Mouse (Mus musculus): Measurements from ENCODE around the gene Zkscan1. TPM values are rescaled to one million over a fixed set of nuclear protein-coding genes. Genes with fewer than 3 reads are reported as not detected.
A peak's percentile ranks its signal among the peaks of the same experiment; 100 is the strongest.

The Zkscan1 gene
- total RNA-seq, 2 experiments from 2014 or later = 12.6 to 16.7 TPM

DNA sequence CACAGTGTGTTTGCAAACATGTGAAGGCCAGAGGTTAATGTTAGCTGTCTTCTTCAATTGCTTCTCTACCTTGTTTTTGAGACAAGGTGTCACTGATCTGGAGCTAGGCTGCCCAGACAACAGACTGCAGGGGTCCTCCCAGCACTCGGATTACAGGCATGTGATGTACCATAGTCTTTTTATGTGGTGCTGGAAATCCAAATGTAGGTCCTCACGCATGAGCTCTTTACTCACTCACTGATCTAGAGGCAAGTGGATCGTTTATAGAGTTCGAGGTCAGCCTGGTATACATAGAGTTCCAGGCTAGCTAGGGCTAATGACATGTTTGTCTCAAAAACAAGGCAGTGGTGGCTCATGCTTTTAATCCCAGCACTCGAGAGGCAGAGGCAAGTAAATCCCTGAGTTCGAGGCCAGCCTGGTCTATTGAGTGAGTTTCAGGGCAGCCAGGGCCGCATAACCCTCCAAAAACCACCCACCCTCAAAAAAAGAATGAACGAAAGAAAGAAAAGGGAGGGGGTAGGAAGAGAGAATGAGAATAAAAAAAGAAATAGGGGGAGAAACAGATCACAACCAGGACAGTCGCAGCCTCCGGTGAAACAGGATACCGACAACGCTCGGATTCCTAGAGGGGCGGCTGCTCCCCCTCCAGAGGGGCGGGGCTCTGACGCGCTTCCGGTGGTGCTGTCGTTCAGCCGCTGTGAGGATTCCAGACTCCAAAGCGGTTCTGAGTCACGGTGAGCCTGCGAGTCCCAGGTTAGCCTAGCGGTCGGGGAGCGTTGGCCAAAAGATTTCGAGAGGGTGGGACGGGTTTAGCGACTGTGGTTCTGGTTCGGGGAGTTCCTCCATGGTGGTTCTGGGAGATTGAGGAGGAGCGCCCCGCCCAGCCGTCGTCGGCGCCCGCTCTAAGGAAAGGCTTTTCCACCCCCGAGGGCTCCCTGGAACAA lies 31.6 kb downstream of the Zkscan1 start, which contains the start of gene Zscan21:
Gene Zscan21 (plus strand): TSS at position 649 of the 944 bp plus-strand sequence.
- peak; percentile 99 for ATAC-seq (replicated peaks; ENCODE audit: low FRiP score, poor library complexity, severe bottlenecking)

GRCm38 (mm10) chr5:138117199-138118015 lies 32.5 kb downstream of the Zkscan1 start:
- peak; percentile 39; the same call in 1 of the 2 replicates for ATAC-seq (replicated peaks; ENCODE audit: low FRiP score, poor library complexity, severe bottlenecking)

DNA sequence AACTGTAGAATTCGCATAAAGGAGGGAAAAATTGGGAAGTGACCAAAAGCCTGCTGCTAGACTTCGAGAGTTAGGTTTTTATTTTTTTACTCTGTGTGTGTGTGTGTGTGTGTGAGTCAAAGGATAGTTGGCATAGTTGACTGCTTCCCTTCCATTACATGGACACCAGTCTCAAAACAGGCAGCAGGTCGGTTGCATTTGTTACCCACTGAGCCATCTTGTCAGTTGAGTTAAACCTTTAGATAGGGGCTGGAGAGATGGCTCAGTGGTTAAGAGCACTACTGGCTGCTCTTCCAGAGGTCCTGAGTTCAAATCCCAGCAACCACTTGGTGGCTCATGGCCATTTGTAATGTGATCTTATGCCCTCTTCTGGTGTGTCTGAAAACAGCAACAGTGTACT lies 33.2 kb downstream of the Zkscan1 start:
- ATAC-seq (replicated peaks; ENCODE audit: low FRiP score, poor library complexity, severe bottlenecking) = no peak

DNA sequence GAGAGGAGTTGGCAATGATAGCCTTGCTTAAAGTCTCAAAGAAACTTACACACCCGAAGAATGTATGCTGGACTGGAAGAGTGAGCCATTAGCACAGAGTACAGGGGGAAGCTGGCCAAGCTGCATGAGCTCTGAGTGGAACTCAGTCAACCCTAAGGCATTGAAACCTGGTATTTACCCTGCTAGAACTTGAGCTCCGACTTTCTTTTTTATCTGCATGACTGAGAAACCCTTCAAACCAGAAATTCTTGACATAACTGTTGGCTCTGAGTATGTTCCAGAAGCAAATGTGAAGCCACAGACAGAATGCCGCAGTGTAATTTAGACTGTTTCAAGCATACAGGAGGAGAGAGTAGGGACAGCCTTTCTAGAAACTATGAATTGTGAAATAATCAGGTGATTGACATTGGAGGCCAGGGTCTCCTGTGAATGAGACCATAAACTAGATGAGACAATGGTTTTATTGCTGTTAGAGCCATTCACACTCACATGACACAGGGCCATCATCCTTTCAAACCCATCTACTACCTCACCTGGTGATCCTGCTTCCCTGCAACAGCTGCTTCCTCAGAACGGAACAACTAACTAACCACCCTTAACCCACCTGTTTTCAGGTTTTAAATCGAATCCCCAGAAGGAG lies 47.7 kb downstream of the Zkscan1 start:
- no peak for ATAC-seq (replicated peaks; ENCODE audit: low FRiP score, poor library complexity, severe bottlenecking)

DNA sequence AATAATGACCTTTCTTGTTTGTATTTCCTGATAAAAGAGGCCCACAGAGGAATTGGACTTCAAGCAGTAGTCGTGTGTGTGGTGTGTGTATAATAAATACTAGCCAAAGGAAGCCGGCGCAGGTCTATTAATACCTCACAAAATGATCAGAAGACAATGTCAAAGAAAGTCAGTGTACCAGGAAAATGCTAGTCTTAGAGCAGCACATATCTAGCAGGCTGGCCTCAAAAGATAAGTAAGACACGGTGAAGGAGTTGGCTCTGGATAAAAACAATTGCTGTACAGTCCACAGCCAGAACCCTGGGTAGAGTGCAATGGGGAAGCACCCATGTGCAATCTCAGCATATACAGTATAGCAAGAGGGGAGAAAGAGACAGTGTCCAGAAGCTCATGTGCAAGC lies 52.4 kb downstream of the Zkscan1 start:
- ATAC-seq (replicated peaks; ENCODE audit: low FRiP score, poor library complexity, severe bottlenecking) = 0 out of 2 replicates have a peak, but pooled peaks have one; percentile 40

DNA sequence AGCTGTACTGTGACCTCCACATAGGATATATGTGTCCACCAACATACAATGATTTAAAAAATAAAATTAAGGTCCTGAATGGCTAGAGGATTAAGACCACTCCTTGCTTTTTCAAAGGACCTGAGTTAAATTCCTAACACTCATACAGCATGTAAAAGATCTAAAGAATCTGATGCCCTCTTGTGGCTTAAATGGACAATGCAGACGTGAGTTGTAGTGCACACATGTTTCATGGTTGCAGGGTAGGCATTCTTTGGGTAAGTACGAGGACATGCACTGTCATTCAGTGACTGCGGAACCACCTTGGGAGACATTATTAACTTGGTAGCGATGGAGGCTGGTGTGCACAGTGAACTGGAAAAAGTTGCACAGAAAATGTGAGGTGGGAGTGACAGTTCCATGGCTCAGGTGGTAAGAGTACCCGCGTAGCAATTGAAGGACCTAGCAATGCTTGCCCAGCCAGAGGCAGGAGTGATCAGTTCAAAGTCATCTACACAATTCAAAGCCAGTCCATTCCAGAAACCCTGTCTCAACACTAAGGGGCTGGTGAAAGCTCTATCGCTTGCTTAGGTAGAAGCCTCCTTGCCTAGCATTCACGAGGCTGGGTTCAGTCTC lies 53.2 kb downstream of the Zkscan1 start:
- ATAC-seq (replicated peaks; ENCODE audit: low FRiP score, poor library complexity, severe bottlenecking) = peak; percentile 80

- no peak for ATAC-seq (replicated peaks; ENCODE audit: low FRiP score, poor library complexity, severe bottlenecking)
Observed at GRCm38 (mm10) chr5:138138585-138138984, 53.7 kb downstream of the Zkscan1 start.

DNA sequence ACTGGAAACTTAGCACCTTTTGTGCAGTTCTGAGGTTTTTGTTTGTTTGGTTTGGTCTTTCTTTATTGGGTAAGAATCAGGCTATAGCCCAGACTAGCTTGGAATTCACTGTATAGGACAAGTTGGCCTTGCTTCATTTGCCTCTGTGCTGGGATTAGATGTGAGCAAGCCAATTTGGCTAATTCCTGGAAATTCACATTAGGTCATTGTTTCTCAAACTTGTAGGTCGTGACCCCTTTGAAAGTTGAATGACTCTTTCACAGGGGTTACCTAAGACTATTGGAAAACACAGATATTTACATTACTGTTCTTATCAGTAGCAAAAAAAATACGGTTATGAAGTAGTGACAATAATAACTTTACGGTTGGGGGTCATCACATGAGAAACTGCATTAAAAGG lies 69.5 kb downstream of the Zkscan1 start:
- ATAC-seq (replicated peaks; ENCODE audit: low FRiP score, poor library complexity, severe bottlenecking) = no peak

DNA sequence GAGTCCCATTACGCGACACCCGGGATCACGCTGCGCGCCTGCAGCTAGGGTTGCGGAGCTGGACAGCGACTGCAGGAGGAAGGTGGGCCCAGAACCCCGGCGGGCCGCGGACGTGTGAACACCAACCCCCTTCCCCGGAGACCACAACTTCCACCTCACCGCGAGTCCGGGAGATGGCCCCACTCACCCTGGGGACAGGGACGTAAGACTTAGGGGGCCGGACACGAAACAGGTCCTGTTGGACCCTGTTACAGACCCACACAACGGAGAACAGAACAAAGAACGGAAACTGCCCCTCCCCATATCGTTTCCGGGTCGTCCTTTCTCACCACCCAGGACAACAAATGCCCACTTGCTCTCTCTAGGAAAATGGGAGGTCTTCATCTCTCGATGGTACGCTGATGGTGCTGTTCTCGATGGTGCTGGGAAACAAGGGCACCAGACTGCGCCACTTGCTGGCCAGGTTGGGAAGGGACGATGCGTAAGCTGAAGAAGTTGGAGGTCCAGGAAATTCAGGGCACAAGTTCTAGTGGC lies 70.6 kb downstream of the Zkscan1 start, which contains the start of gene Zfp113:
Gene Zfp113 (minus strand): TSS at position 302 of the 534 bp plus-strand sequence.
- peak; percentile 95 for ATAC-seq (replicated peaks; ENCODE audit: low FRiP score, poor library complexity, severe bottlenecking)

Other genes starting within 250 kb of the Zkscan1 start
- 9.2 and 35.7 TPM in 2 replicates for gene Pilra, start 248.8 kb upstream of the Zkscan1 start, total RNA-seq (2015; ENCODE audit: low replicate concordance)
- gene Pilra, start 248.8 kb upstream of the Zkscan1 start, total RNA-seq (2017; ENCODE audit: low replicate concordance) = 10.5 and 14.4 TPM in 2 replicates
- 21.4 and 55.1 TPM in 2 replicates for gene Pilrb1, start 227.0 kb upstream of the Zkscan1 start, total RNA-seq (2015; ENCODE audit: low replicate concordance)
- gene Pilrb1, start 227.0 kb upstream of the Zkscan1 start, total RNA-seq (2017; ENCODE audit: low replicate concordance) = 4.1 and 15.1 TPM in 2 replicates
- 53.2 and 56.9 TPM in 2 replicates for gene Pilrb2, start 213.3 kb upstream of the Zkscan1 start, total RNA-seq (2015; ENCODE audit: low replicate concordance)
- 4.0 and 17.1 TPM in 2 replicates for gene Pilrb2, start 213.3 kb upstream of the Zkscan1 start, total RNA-seq (2017; ENCODE audit: low replicate concordance)
- not detected in 2 replicates for gene Cyp3a13, start 163.5 kb upstream of the Zkscan1 start, total RNA-seq (2015; ENCODE audit: low replicate concordance)
- not detected in 2 replicates for gene Cyp3a13, start 163.5 kb upstream of the Zkscan1 start, total RNA-seq (2017; ENCODE audit: low replicate concordance)
- gene Gjc3, start 122.0 kb upstream of the Zkscan1 start, total RNA-seq (2015; ENCODE audit: low replicate concordance) = not detected in 2 replicates
- not detected in 2 replicates for gene Gjc3, start 122.0 kb upstream of the Zkscan1 start, total RNA-seq (2017; ENCODE audit: low replicate concordance)
- gene Azgp1, start 103.6 kb upstream of the Zkscan1 start, total RNA-seq (2015; ENCODE audit: low replicate concordance) = not detected in 2 replicates
- not detected in 2 replicates for gene Azgp1, start 103.6 kb upstream of the Zkscan1 start, total RNA-seq (2017; ENCODE audit: low replicate concordance)
- not detected in 2 replicates for gene Smok3a, start 63.8 kb upstream of the Zkscan1 start, total RNA-seq (2015; ENCODE audit: low replicate concordance)
- not detected in 2 replicates for gene Smok3a, start 63.8 kb upstream of the Zkscan1 start, total RNA-seq (2017; ENCODE audit: low replicate concordance)
- gene Smok3b, start 63.7 kb upstream of the Zkscan1 start, total RNA-seq (2015; ENCODE audit: low replicate concordance) = not detected in 2 replicates
- not detected in 2 replicates for gene Smok3b, start 63.7 kb upstream of the Zkscan1 start, total RNA-seq (2017; ENCODE audit: low replicate concordance)
- gene Smok3c, start 31.9 kb upstream of the Zkscan1 start, total RNA-seq (2015; ENCODE audit: low replicate concordance) = not detected in 2 replicates
- gene Smok3c, start 31.9 kb upstream of the Zkscan1 start, total RNA-seq (2017; ENCODE audit: low replicate concordance) = not detected in 2 replicates
- gene Zscan21, start 31.8 kb downstream of the Zkscan1 start, total RNA-seq (2015; ENCODE audit: low replicate concordance) = 14.7 and 16.6 TPM in 2 replicates
- 5.7 and 12.6 TPM in 2 replicates for gene Zscan21, start 31.8 kb downstream of the Zkscan1 start, total RNA-seq (2017; ENCODE audit: low replicate concordance)
- gene Zfp113, start 70.7 kb downstream of the Zkscan1 start, total RNA-seq (2015; ENCODE audit: low replicate concordance) = 3.4 and 8.6 TPM in 2 replicates
- 2.0 and 4.1 TPM in 2 replicates for gene Zfp113, start 70.7 kb downstream of the Zkscan1 start, total RNA-seq (2017; ENCODE audit: low replicate concordance)
- 34.2 and 54.1 TPM in 2 replicates for gene Cops6, start 76.0 kb downstream of the Zkscan1 start, total RNA-seq (2015; ENCODE audit: low replicate concordance)
- 10.1 and 22.2 TPM in 2 replicates for gene Cops6, start 76.0 kb downstream of the Zkscan1 start, total RNA-seq (2017; ENCODE audit: low replicate concordance)
- 9.6 and 16.2 TPM in 2 replicates for gene Ap4m1, start 86.9 kb downstream of the Zkscan1 start, total RNA-seq (2015; ENCODE audit: low replicate concordance)
- gene Ap4m1, start 86.9 kb downstream of the Zkscan1 start, total RNA-seq (2017; ENCODE audit: low replicate concordance) = 18.1 and 19.4 TPM in 2 replicates
- gene Mcm7, start 87.3 kb downstream of the Zkscan1 start, total RNA-seq (2015; ENCODE audit: low replicate concordance) = 218 and 223 TPM in 2 replicates
- gene Mcm7, start 87.3 kb downstream of the Zkscan1 start, total RNA-seq (2017; ENCODE audit: low replicate concordance) = 304 and 424 TPM in 2 replicates
- 40.4 and 42.3 TPM in 2 replicates for gene Taf6, start 102.4 kb downstream of the Zkscan1 start, total RNA-seq (2015; ENCODE audit: low replicate concordance)
- 21.8 and 30.3 TPM in 2 replicates for gene Taf6, start 102.4 kb downstream of the Zkscan1 start, total RNA-seq (2017; ENCODE audit: low replicate concordance)
- gene Cnpy4, start 102.4 kb downstream of the Zkscan1 start, total RNA-seq (2015; ENCODE audit: low replicate concordance) = 13.0 and 23.8 TPM in 2 replicates
- gene Cnpy4, start 102.4 kb downstream of the Zkscan1 start, total RNA-seq (2017; ENCODE audit: low replicate concordance) = 23.5 and 29.3 TPM in 2 replicates
- gene Mblac1, start 109.2 kb downstream of the Zkscan1 start, total RNA-seq (2015; ENCODE audit: low replicate concordance) = 0.72 TPM in 1 of 2 replicates, not detected in the other
- 0.53 and 1.4 TPM in 2 replicates for gene Mblac1, start 109.2 kb downstream of the Zkscan1 start, total RNA-seq (2017; ENCODE audit: low replicate concordance)
- 0.84 and 1.1 TPM in 2 replicates for gene Nxpe5, start 140.8 kb downstream of the Zkscan1 start, total RNA-seq (2015; ENCODE audit: low replicate concordance)
- 0.39 TPM in 1 of 2 replicates, not detected in the other for gene Nxpe5, start 140.8 kb downstream of the Zkscan1 start, total RNA-seq (2017; ENCODE audit: low replicate concordance)
- gene Lamtor4, start 170.4 kb downstream of the Zkscan1 start, total RNA-seq (2015; ENCODE audit: low replicate concordance) = 22.3 and 26.4 TPM in 2 replicates
- gene Lamtor4, start 170.4 kb downstream of the Zkscan1 start, total RNA-seq (2017; ENCODE audit: low replicate concordance) = 4.6 and 5.4 TPM in 2 replicates
- gene BC037034, start 178.9 kb downstream of the Zkscan1 start, total RNA-seq (2015; ENCODE audit: low replicate concordance) = 15.5 and 16.8 TPM in 2 replicates
- 7.6 and 8.9 TPM in 2 replicates for gene BC037034, start 178.9 kb downstream of the Zkscan1 start, total RNA-seq (2017; ENCODE audit: low replicate concordance)
- gene Gal3st4, start 187.8 kb downstream of the Zkscan1 start, total RNA-seq (2015; ENCODE audit: low replicate concordance) = not detected in 2 replicates
- not detected in 2 replicates for gene Gal3st4, start 187.8 kb downstream of the Zkscan1 start, total RNA-seq (2017; ENCODE audit: low replicate concordance)
- gene Gm43720, start 194.9 kb downstream of the Zkscan1 start, total RNA-seq (2015; ENCODE audit: low replicate concordance) = not detected in 2 replicates
- not detected in 2 replicates for gene Gm43720, start 194.9 kb downstream of the Zkscan1 start, total RNA-seq (2017; ENCODE audit: low replicate concordance)
- gene Gpc2, start 194.9 kb downstream of the Zkscan1 start, total RNA-seq (2015; ENCODE audit: low replicate concordance) = not detected in 2 replicates
- 0.39 TPM in 1 of 2 replicates, not detected in the other for gene Gpc2, start 194.9 kb downstream of the Zkscan1 start, total RNA-seq (2017; ENCODE audit: low replicate concordance)
- gene Stag3, start 195.2 kb downstream of the Zkscan1 start, total RNA-seq (2015; ENCODE audit: low replicate concordance) = 52.4 and 92.6 TPM in 2 replicates
- gene Stag3, start 195.2 kb downstream of the Zkscan1 start, total RNA-seq (2017; ENCODE audit: low replicate concordance) = 51.5 and 56.2 TPM in 2 replicates

Measured in erythroid progenitor cell, adult 5-6 weeks (primary cell).